Mouse (Mus musculus) liver, embryonic 15.5 days (tissue): ENCODE data around the gene Smarca2. TPM values are rescaled to one million over a fixed set of nuclear protein-coding genes. Genes with fewer than 3 reads are reported as not detected.
A peak's percentile ranks its signal among the peaks of the same experiment; 100 is the strongest.
"Not testable (repeated sequence)": the region's sequence is repeated elsewhere in the genome, so short reads cannot be mapped to it uniquely, and the experiment has no call there.

Source experiments
- ATAC-seq: fragments of 200-750 bp; cut with Nextera tagmentation; 2 replicates; pipeline ENCODE4 v1.8.0; 2017; ENCODE audit warnings: moderate number of reproducible peaks, mild to moderate bottlenecking, moderate library complexity; ENCODE audit not compliant: insufficient read depth
- H3K27ac ChIP-seq: fragments of 300-500 bp; sonication (generic); replicated peaks from 2 replicates; pipeline ENCODE4 v1.5.1; 2015; ENCODE audit warnings: mild to moderate bottlenecking, inconsistent platforms
- H3K27me3 ChIP-seq: fragments of 300-500 bp; sonication (generic); 2 replicates; pipeline ENCODE4 v1.6.1; 2015; ENCODE audit warnings: mild to moderate bottlenecking, inconsistent platforms
- H3K36me3 ChIP-seq: fragments of 300-500 bp; sonication (generic); replicated peaks from 2 replicates; pipeline ENCODE4 v1.6.1; 2015; ENCODE audit warnings: moderate library complexity, mild to moderate bottlenecking, inconsistent platforms
- H3K4me1 ChIP-seq: fragments of 300-500 bp; sonication (generic); replicated peaks from 2 replicates; pipeline ENCODE4 v1.6.1; 2015; ENCODE audit warnings: inconsistent platforms
- H3K4me2 ChIP-seq: fragments of 300-500 bp; sonication (generic); 2 replicates; pipeline ENCODE4 v1.6.1; 2015; ENCODE audit warnings: moderate library complexity, mild to moderate bottlenecking, inconsistent platforms
- H3K4me3 ChIP-seq: fragments of 300-500 bp; sonication (generic); replicated peaks from 2 replicates; pipeline ENCODE4 v1.5.1; 2015; ENCODE audit warnings: mild to moderate bottlenecking, inconsistent platforms
- H3K9ac ChIP-seq: fragments of 300-500 bp; sonication (generic); 2 replicates; pipeline ENCODE4 v1.6.1; 2015; ENCODE audit warnings: moderate library complexity, mild to moderate bottlenecking, inconsistent platforms
- H3K9me3 ChIP-seq: fragments of 300-500 bp; sonication (generic); replicated peaks from 2 replicates; pipeline ENCODE4 v1.6.1; 2016; ENCODE audit warnings: inconsistent platforms
- WGBS: fragments of 180-500 bp; shearing (Covaris S2); methylation state at CpG from one replicate; pipeline ENCODE4 v1.1.7; 2015; ENCODE audit warnings: mixed read lengths; ENCODE audit not compliant: insufficient replicate concordance; 5-methylcytosine and 5-hydroxymethylcytosine counted together
- polyA plus RNA-seq: library from polyadenylated mRNA; unstranded; fragments of >200 nt; fragmentation: Nextera tagmentation; extraction: Ambion mirVana; gene quantifications from 2 replicates; pipeline ENCODE4 v1.2.1, GENCODE M21; 2015

Smarca2 gene
- polyA plus RNA-seq, 1 experiment from 2014 or later = 3.7 TPM

DNA sequence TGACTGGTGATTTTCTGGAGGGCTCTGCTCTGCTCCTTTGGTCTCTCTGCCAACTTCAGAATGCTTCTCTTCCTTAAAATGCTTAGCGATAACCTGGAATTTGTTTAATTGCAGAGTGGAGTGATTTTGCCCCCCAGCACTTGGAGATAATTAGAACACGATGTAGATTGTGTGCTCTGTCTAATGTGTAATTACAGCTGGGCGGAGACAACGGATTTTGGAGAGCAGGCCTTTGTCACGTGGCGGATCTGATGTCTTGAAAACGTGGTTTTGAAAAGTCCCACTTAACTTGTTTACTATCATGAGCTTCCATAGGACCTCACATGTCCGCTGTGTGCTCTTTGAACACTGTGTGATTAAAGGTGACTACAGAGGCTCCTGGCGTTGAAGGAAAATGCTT, 125.6 kb downstream of the Smarca2 start:
- H3K27ac ChIP-seq = no peak overlapping the region
- H3K4me2 ChIP-seq = no peak overlapping the region
- H3K4me3 ChIP-seq = no peak overlapping the region
- H3K9ac ChIP-seq = no peak overlapping the region
- H3K4me1 ChIP-seq = no peaks in the 10 kb centered on the region
- WGBS = 67% methylated on average over 9 of the region's 9 CpGs
- ATAC-seq = no peak
- no peaks in the 10 kb centered on the region for H3K36me3 ChIP-seq
- H3K9me3 ChIP-seq = no peaks in the 10 kb centered on the region
- no peaks in the 10 kb centered on the region for H3K27me3 ChIP-seq

DNA sequence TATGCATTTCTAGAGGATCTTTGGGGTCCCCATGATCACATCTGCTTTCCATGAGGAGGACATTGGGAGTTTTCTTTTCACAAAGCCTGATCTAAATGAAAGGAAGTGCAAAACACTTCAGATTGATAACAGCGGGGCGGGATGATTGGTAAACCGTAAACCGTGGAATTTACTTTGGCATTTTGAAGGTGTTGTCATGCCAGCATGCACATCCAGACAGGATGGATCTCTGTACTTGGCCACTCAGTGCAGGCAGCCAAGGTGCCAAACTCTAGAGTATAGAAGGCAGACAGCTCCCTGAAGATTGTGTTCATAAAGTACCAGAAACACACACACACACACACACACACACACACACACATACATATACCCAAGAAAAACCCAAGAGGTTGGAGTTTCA, 126.3 kb downstream of the Smarca2 start:
- Histone ChIP-seq H3K9me3 (no peaks in the 10 kb centered on the region), H3K27ac (no peak overlapping the region), H3K4me3 (no peak overlapping the region), H3K36me3 (no peaks in the 10 kb centered on the region), H3K4me2 (no peak overlapping the region), H3K9ac (no peak overlapping the region), H3K4me1 (no peaks in the 10 kb centered on the region), H3K27me3 (no peaks in the 10 kb centered on the region)
- ATAC-seq = no peak
- WGBS = 79% methylated on average over 4 of the region's 4 CpGs

- Histone ChIP-seq H3K27me3 (no peaks in the 10 kb centered on the region), H3K9me3 (no peaks in the 10 kb centered on the region), H3K4me2 (no peak overlapping the region), H3K9ac (no peak overlapping the region), H3K27ac (no peak overlapping the region), H3K4me1 (no peaks in the 10 kb centered on the region), H3K4me3 (no peak overlapping the region), H3K36me3 (no peaks in the 10 kb centered on the region)
- WGBS = 8% methylated on average over 4 of the region's 4 CpGs
- no peak for ATAC-seq
These were observed 127.0 kb downstream of the Smarca2 start for GRCm38 (mm10) chr19:26731809-26732208.

GRCm38 (mm10) chr19:26733055-26733454, 128.2 kb downstream of the Smarca2 start:
- Histone ChIP-seq H3K27me3 (no peaks in the 10 kb centered on the region), H3K4me1 (no peaks in the 10 kb centered on the region), H3K4me3 (no peak overlapping the region), H3K27ac (no peak overlapping the region), H3K4me2 (no peak overlapping the region), H3K9me3 (no peaks in the 10 kb centered on the region), H3K36me3 (no peaks in the 10 kb centered on the region), H3K9ac (no peak overlapping the region)
- WGBS = 60% methylated on average over 2 of the region's 2 CpGs
- no peak for ATAC-seq

GRCm38 (mm10) chr19:26733546-26734100, 128.8 kb downstream of the Smarca2 start:
- Histone ChIP-seq H3K36me3 (no peaks in the 10 kb centered on the region), H3K9me3 (no peaks in the 10 kb centered on the region), H3K9ac (no peak overlapping the region), H3K4me3 (no peak overlapping the region), H3K27ac (no peak overlapping the region), H3K4me1 (no peaks in the 10 kb centered on the region), H3K4me2 (no peak overlapping the region), H3K27me3 (no peaks in the 10 kb centered on the region)
- ATAC-seq = no peak
- 63% methylated on average over 7 of the region's 7 CpGs for WGBS

DNA sequence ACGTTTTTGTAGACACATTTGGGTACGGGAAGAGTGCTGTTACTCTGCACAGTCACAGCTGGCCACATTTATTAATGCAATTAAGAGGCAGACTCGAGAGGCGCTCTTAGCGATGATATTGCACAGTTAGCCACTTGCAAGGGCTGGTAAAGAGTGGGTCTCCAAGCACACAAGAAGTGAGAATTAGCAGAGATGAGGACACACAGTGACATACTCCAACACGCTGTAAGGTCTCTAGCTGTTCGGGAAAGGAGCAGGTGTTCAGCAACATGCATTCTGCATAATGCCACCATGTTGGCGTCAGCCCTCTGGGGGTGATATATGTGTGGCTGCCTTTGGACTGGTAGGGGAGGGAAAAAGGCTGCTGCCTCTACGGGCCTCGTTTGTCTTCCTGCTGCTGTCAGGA, 129.9 kb downstream of the Smarca2 start:
- ATAC-seq = no peak
- no peak overlapping the region for H3K9ac ChIP-seq
- H3K4me1 ChIP-seq = no peaks in the 10 kb centered on the region
- H3K27ac ChIP-seq = no peak overlapping the region
- no peaks in the 10 kb centered on the region for H3K27me3 ChIP-seq
- no peak overlapping the region for H3K4me3 ChIP-seq
- H3K9me3 ChIP-seq = no peaks in the 10 kb centered on the region
- H3K4me2 ChIP-seq = no peak overlapping the region
- no peaks in the 10 kb centered on the region for H3K36me3 ChIP-seq
- WGBS = 63% methylated on average over 10 of the region's 10 CpGs

GRCm38 (mm10) chr19:26745021-26745420, 140.2 kb downstream of the Smarca2 start:
- not testable (repeated sequence) for ATAC-seq, H3K27ac ChIP-seq, H3K9ac ChIP-seq, H3K4me3 ChIP-seq, H3K27me3 ChIP-seq, H3K4me1 ChIP-seq, H3K36me3 ChIP-seq, H3K9me3 ChIP-seq, H3K4me2 ChIP-seq
- 71% methylated on average over 4 of the region's 4 CpGs for WGBS

DNA sequence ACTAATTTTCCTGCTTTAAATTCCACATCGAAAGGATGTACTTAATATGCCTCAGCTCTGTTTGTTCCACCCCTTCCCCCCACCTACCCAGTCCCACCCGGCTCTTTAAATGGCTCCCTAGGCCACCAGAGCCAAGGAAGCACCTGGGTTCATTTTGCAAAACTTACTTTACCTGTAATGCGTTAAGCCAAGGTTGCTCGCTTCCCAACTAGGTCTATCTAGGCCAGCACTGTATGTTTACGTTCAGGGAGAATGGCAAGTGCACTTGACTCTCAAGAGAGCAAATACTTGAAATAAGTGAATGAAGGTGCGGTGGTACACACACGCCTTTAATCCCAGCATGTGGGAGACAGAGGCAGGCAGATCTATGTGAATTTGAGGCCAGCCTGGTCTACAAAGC, 140.7 kb downstream of the Smarca2 start:
- Histone ChIP-seq H3K36me3 (no peaks in the 10 kb centered on the region), H3K27me3 (no peaks in the 10 kb centered on the region), H3K9ac (no peak overlapping the region), H3K4me3 (no peak overlapping the region), H3K9me3 (no peaks in the 10 kb centered on the region), H3K4me2 (no peak overlapping the region), H3K27ac (no peak overlapping the region), H3K4me1 (0 out of 2 replicates have a peak, but pooled peaks cover 9% of the 10 kb centered on the region)
- no peak for ATAC-seq
- WGBS = 75% methylated on average over 7 of the region's 7 CpGs

DNA sequence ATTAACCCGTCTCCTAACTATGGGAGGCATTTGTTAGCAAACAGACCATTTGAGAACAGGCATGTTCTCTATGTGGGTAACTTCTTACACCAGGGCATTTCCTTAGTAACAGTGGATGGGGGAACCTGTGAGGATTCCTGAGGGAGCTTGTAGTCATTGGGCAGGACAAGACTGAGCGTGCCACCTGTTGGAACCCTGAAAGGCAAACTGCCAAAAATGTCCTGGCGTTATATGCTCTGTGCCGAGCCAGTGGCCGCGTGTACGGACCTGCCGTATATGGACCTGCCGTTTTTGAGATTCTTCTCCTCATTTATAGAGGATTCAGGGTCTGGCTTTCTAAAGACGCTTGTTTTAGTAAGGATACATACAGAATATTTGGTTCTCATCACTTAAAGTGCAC, 141.4 kb downstream of the Smarca2 start:
- Histone ChIP-seq H3K27ac (no peak overlapping the region), H3K4me3 (no peak overlapping the region), H3K4me2 (no peak overlapping the region), H3K4me1 (0 out of 2 replicates have a peak, but pooled peaks cover 9% of the 10 kb centered on the region), H3K27me3 (no peaks in the 10 kb centered on the region), H3K9ac (no peak overlapping the region), H3K36me3 (no peaks in the 10 kb centered on the region), H3K9me3 (no peaks in the 10 kb centered on the region)
- no peak for ATAC-seq
- 82% methylated on average over 10 of the region's 10 CpGs for WGBS

DNA sequence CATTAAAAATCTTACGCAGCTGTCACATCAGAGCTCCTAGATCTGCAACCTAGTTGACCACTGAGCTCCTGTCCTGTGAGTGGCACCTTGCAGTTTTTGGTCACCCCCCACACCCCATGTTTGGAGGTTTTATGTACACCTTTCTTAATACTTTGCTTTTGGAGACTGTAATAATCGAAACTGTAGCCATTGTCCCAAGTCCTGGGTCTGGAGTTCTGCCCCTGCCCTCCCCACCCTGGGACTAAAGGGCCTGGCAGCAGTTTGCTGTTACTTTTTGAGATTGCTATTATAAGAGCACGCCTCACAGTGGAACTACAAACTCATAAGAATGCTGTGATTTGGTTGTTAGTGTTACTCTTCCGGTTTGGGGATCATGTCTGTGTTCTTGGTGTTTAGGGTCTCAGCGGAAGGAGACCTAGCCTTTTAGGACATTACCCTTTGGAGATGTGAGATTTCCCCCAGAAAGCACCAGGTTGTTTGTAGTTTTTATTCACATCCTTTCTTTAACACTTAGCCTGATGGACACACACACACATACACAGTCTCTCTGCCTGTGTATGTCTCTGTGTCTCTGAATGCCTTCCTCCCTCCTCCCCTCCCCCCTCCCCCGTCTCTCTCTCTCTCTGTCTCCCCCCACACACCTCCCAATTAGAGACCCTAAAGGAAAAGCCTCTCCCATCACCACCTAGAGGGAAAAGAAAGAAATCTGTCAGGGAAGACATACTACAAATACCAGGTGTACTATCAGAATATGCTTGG, 142.0 kb downstream of the Smarca2 start:
- no peak for ATAC-seq
- H3K9me3 ChIP-seq = no peaks in the 10 kb centered on the region
- no peak overlapping the region for H3K27ac ChIP-seq
- H3K4me3 ChIP-seq = peak overlapping the region; percentile 54
- peak overlapping the region; percentile 70 for H3K4me2 ChIP-seq
- no peaks in the 10 kb centered on the region for H3K27me3 ChIP-seq
- H3K9ac ChIP-seq = no peak overlapping the region
- H3K4me1 ChIP-seq = 0 out of 2 replicates have a peak, but pooled peaks cover 9% of the 10 kb centered on the region
- 50% methylated on average over 6 of the region's 6 CpGs for WGBS
- no peaks in the 10 kb centered on the region for H3K36me3 ChIP-seq

- Histone ChIP-seq H3K9me3 (no peaks in the 10 kb centered on the region), H3K4me2 (peak overlapping the region; percentile 70), H3K27ac (peak overlapping the region; percentile 65), H3K4me1 (0 out of 2 replicates have a peak, but pooled peaks cover 9% of the 10 kb centered on the region), H3K9ac (peak overlapping the region; percentile 22; the same call in 1 of the 2 replicates), H3K36me3 (no peaks in the 10 kb centered on the region), H3K27me3 (no peaks in the 10 kb centered on the region), H3K4me3 (peak overlapping the region; percentile 54)
- WGBS = under 1% methylated on average over 36 of the region's 36 CpGs
- peak; percentile 66 for ATAC-seq
These were observed 143.0 kb downstream of the Smarca2 start for GRCm38 (mm10) chr19:26747571-26748539.
